Mouse (Mus musculus): ENCODE results near the gene Dpm3. TPM values are rescaled to one million over a fixed set of nuclear protein-coding genes. Genes with fewer than 3 reads are reported as not detected.
A peak's percentile ranks its signal among the peaks of the same experiment; 100 is the strongest.

Gene Dpm3
- polyA plus RNA-seq, 1 experiment = 231 TPM

DNA sequence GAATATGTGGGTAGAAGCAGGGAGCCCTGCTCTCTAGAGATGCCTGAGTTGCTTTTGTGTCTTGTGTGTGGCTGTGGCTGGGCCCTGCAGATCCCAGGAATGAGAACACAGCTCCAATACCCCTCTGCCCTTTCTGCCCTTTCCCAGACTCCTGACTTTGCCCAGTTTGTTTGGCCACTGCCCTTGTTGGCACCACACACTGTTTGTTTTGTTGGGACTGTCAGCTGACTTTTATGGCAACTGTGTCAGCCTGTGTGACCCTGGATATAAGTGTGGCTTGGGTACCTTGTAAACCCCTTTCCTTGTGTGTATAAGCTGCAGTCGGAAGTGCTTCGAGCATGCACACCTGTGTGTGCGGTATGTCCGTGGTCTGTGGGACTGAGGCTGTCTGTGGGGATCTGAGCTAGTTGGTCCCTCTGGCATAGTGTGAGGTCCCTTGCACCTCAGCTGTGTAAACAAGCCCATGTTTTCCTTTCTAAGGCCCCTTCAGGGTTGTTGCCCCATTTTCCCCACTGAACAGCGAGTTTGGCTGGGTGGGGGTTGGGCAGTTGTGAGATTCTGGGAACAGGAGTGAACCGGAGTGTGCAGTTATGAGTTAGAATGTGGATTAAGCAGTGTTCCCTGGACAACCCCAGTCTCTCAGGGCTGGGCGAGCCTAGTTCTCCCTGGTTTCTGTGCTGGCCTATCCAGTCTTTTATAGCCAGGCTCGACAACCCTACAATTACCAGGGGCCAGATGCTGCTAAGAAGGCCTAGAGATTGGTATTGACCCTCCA lies 46.6 kb downstream of the Dpm3 start:
- no peaks in the 10 kb centered on the region for H3K4me1 ChIP-seq (ENCODE audit: control insufficient read depth, insufficient read depth, insufficient read length)
- TF ChIP-seq POLR2A (IDR thresholded peaks at IDR 0.05; ENCODE audit: low read depth, low read length) (no peak), CTCF (IDR thresholded peaks at IDR 0.05; ENCODE audit: extremely low read depth, insufficient read depth, insufficient read length, insufficient replicate concordance) (no peak)
- DNase-seq (ENCODE audit: low read depth in 1 of 2, low spot score in 2 of 2) = no peak
- H3K4me3 ChIP-seq (ENCODE audit: extremely low read depth, insufficient read depth, insufficient read length) = no peak overlapping the region
- no peaks in the 10 kb centered on the region for H3K36me3 ChIP-seq (ENCODE audit: control insufficient read depth, insufficient read depth, low read length)
- WGBS = 88% methylated on average over 8 of the region's 8 CpGs
- H3K27me3 ChIP-seq (ENCODE audit: control insufficient read depth, insufficient read depth, low read length) = no peaks in the 10 kb centered on the region
- H3K27ac ChIP-seq (ENCODE audit: insufficient read depth, low read length) = no peak overlapping the region

DNA sequence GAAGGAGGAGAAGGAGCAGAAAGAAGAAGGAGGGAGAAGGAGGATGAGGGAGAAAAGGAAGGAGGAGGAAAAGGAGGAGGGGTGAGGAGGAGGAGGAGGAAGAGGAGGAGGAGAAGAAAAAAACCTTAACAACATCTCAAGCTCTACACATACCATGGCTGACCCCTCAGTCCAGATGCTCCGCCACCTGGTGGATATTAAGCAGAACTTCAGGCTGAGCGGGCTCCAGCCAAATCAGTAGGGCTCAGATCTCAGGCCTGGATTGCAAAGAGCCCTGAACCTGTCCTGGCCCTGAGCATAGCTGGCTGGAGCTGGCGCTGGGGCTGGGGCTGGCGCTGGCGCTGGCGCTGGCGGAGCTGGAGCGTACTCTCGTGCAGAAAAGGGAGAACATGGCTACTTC lies 48.9 kb downstream of the Dpm3 start:
- Histone ChIP-seq H3K4me3 (ENCODE audit: extremely low read depth, insufficient read depth, insufficient read length) (no peak overlapping the region), H3K27ac (ENCODE audit: insufficient read depth, low read length) (no peak overlapping the region), H3K4me1 (ENCODE audit: control insufficient read depth, insufficient read depth, insufficient read length) (no peaks in the 10 kb centered on the region), H3K27me3 (ENCODE audit: control insufficient read depth, insufficient read depth, low read length) (no peaks in the 10 kb centered on the region), H3K36me3 (ENCODE audit: control insufficient read depth, insufficient read depth, low read length) (no peaks in the 10 kb centered on the region)
- DNase-seq (ENCODE audit: low read depth in 1 of 2, low spot score in 2 of 2) = peak in 1 of 2 experiments; percentile 64
- 10% methylated on average over 9 of the region's 9 CpGs for WGBS
- TF ChIP-seq POLR2A (IDR thresholded peaks at IDR 0.05; ENCODE audit: low read depth, low read length) (no peak), CTCF (IDR thresholded peaks at IDR 0.05; ENCODE audit: extremely low read depth, insufficient read depth, insufficient read length, insufficient replicate concordance) (peak; percentile 75; the same call in 1 of the 2 replicates)

DNA sequence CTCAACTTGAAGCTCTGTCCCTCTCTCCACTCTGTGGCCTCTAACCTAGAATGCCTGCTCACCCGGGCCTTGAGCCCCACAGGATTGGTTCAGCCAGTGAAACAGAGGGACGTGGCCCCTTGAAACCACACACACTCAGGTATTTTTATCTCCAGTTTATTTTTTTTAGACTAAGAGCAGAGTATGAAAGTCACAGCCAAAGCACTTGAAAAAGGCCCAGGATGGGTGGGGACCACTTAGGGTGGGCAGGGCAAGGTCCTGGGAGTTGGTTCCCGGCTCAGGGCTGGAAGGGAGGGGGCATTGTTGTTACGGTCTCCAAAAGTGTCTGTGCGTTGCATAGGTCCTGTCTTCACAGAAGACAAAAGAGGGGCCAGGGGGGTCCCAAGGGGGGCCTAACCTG lies 55.2 kb downstream of the Dpm3 start:
- DNase-seq (ENCODE audit: low read depth in 1 of 2, low spot score in 2 of 2) = no peak
- Histone ChIP-seq H3K27me3 (ENCODE audit: control insufficient read depth, insufficient read depth, low read length) (peaks cover 8% of the 10 kb centered on the region), H3K36me3 (ENCODE audit: control insufficient read depth, insufficient read depth, low read length) (no peaks in the 10 kb centered on the region), H3K27ac (ENCODE audit: insufficient read depth, low read length) (no peak overlapping the region), H3K4me3 (ENCODE audit: extremely low read depth, insufficient read depth, insufficient read length) (no peak overlapping the region), H3K4me1 (ENCODE audit: control insufficient read depth, insufficient read depth, insufficient read length) (peaks cover 8% of the 10 kb centered on the region)
- TF ChIP-seq POLR2A (IDR thresholded peaks at IDR 0.05; ENCODE audit: low read depth, low read length) = no peak
- TF ChIP-seq CTCF (IDR thresholded peaks at IDR 0.05; ENCODE audit: extremely low read depth, insufficient read depth, insufficient read length, insufficient replicate concordance) = no peak
- 63% methylated on average over 5 of the region's 5 CpGs for WGBS

DNA sequence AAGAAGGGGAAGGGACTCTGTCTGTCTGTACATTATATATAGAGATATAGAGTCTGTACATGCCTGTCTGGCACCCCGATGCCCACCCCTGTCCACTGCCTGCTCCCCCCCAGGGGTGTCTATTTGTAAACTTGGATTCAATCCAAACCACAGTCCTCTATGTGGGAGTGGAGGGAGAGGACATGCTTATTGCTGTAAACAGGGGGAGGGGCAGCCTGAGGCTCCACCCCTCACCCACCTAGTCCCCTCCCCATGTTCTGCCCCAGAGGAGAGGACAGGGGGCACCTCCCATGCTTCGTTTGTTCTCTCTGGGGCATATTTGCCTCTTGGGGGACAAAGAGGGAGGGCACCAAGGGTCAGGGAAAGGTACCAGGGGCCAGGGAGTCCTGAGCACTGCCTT lies 55.6 kb downstream of the Dpm3 start:
- H3K4me3 ChIP-seq (ENCODE audit: extremely low read depth, insufficient read depth, insufficient read length) = no peak overlapping the region
- no peak overlapping the region for H3K27ac ChIP-seq (ENCODE audit: insufficient read depth, low read length)
- no peaks in the 10 kb centered on the region for H3K36me3 ChIP-seq (ENCODE audit: control insufficient read depth, insufficient read depth, low read length)
- DNase-seq (ENCODE audit: low read depth in 1 of 2, low spot score in 2 of 2) = no peak
- H3K27me3 ChIP-seq (ENCODE audit: control insufficient read depth, insufficient read depth, low read length) = peaks cover 12% of the 10 kb centered on the region
- 50% methylated on average over 2 of the region's 2 CpGs for WGBS
- peaks cover 12% of the 10 kb centered on the region for H3K4me1 ChIP-seq (ENCODE audit: control insufficient read depth, insufficient read depth, insufficient read length)
- TF ChIP-seq POLR2A (IDR thresholded peaks at IDR 0.05; ENCODE audit: low read depth, low read length) = no peak
- no peak for TF ChIP-seq CTCF (IDR thresholded peaks at IDR 0.05; ENCODE audit: extremely low read depth, insufficient read depth, insufficient read length, insufficient replicate concordance)

DNA sequence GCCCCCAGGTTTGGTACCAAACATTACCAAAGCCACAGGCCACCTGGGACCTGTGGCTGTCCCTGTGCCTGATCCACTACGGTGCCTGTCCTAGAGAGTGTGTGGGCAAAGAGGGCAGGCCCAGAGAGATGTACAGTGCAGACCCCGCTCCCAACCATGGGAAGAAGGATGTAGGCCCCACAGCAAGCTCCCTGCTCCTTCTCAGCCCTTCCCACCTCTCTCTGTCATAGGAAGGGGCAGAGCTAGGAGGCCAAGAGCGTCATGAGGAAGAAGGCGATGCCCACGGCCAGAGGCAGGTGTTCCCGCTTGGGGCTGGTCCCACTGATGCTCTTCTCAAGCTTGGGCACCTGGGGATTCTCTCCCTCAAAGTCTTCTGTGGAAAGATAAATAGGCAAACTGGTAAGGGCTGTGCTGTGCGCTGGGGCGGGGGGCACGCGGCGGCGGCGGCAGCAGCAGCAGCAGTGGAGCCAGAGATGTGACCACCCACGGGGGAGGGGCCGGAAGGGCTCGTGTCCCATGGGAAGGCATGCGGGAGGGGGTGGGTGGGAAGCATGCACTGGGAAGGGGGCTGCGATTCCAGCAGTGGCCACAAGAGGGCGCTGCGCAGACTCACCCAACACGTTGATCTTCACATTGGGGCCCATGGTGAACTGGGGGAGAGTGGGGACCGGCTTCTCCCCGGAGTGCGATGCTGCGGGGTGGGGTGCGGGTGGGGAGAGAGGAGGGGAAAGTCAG lies 56.2 kb downstream of the Dpm3 start:
- WGBS = 8% methylated on average over 26 of the region's 26 CpGs
- no peak for TF ChIP-seq POLR2A (IDR thresholded peaks at IDR 0.05; ENCODE audit: low read depth, low read length)
- peak; percentile 94 for TF ChIP-seq CTCF (IDR thresholded peaks at IDR 0.05; ENCODE audit: extremely low read depth, insufficient read depth, insufficient read length, insufficient replicate concordance)
- DNase-seq (ENCODE audit: low read depth in 1 of 2, low spot score in 2 of 2) = peak in 1 of 2 experiments; percentile 51

DNA sequence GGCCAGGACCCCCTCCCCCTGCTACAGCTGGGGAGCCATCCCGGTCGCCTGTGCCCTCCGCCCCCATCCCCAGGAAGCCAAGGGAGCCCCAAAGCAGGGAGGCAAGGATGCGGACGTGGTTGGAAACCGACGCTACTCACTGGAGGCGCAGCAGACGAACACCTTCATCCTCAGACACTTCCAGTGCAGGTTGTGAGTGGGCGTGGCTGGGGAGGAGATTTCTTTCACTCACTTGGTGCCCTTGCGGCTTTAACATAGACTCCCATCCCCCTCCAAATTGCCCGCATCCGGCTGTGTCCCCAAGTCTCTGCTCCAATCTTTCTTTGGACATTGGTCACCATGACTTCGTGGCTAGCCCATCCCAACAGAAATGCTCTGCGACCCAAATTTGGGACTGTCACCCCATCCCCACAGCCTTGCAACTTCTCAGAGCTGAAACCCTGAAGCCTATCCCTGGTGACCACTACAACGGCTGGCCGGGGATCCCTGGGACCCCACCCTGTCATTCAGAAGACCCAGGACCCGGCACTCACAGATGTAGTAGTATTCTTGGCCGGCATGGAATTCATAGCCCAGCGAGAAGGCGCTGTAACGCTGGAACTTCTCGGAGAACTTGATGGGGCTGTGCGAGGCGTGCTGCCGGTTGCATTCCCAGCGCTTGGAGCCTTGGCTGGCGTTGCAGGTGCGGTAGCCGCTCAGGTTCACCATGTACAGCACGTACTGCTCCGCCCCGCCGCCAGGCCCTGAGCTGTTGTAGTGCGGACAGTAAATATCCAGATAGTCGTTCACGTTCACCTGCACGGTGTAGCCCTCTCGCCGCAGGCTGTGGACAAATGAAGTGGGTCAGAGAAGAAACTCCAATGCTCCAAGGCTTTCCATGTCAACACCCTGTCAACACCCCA lies 57.0 kb downstream of the Dpm3 start:
- H3K4me1 ChIP-seq (ENCODE audit: control insufficient read depth, insufficient read depth, insufficient read length) = peaks cover 21% of the 10 kb centered on the region
- no peak overlapping the region for H3K27ac ChIP-seq (ENCODE audit: insufficient read depth, low read length)
- H3K4me3 ChIP-seq (ENCODE audit: extremely low read depth, insufficient read depth, insufficient read length) = no peak overlapping the region
- no peak for TF ChIP-seq CTCF (IDR thresholded peaks at IDR 0.05; ENCODE audit: extremely low read depth, insufficient read depth, insufficient read length, insufficient replicate concordance)
- TF ChIP-seq POLR2A (IDR thresholded peaks at IDR 0.05; ENCODE audit: low read depth, low read length) = no peak
- no peak for DNase-seq (ENCODE audit: low read depth in 1 of 2, low spot score in 2 of 2)
- 16% methylated on average over 40 of the region's 40 CpGs for WGBS
- H3K27me3 ChIP-seq (ENCODE audit: control insufficient read depth, insufficient read depth, low read length) = peaks cover 25% of the 10 kb centered on the region
- no peaks in the 10 kb centered on the region for H3K36me3 ChIP-seq (ENCODE audit: control insufficient read depth, insufficient read depth, low read length)

More for the DNA sequence above, 56.2 kb downstream of the Dpm3 start:
- peaks cover 13% of the 10 kb centered on the region for H3K4me1 ChIP-seq (ENCODE audit: control insufficient read depth, insufficient read depth, insufficient read length)
- no peaks in the 10 kb centered on the region for H3K36me3 ChIP-seq (ENCODE audit: control insufficient read depth, insufficient read depth, low read length)
- H3K27me3 ChIP-seq (ENCODE audit: control insufficient read depth, insufficient read depth, low read length) = peaks cover 17% of the 10 kb centered on the region
- no peak overlapping the region for H3K4me3 ChIP-seq (ENCODE audit: extremely low read depth, insufficient read depth, insufficient read length)
- no peak overlapping the region for H3K27ac ChIP-seq (ENCODE audit: insufficient read depth, low read length)

Other genes starting within 250 kb of the Dpm3 start
- 42.5 and 54.1 TPM in 2 replicates for gene Rusc1, start 166.0 kb upstream of the Dpm3 start, polyA plus RNA-seq (2012; rRNA removed)
- gene Gm43738, start 158.3 kb upstream of the Dpm3 start, polyA plus RNA-seq (2012; rRNA removed) = not detected in 2 replicates
- 25.6 and 30.6 TPM in 2 replicates for gene Fdps, start 157.4 kb upstream of the Dpm3 start, polyA plus RNA-seq (2012; rRNA removed)
- gene Pklr, start 123.2 kb upstream of the Dpm3 start, polyA plus RNA-seq (2012; rRNA removed) = 10.0 and 10.2 TPM in 2 replicates
- gene Hcn3, start 99.2 kb upstream of the Dpm3 start, polyA plus RNA-seq (2012; rRNA removed) = 2.7 and 3.3 TPM in 2 replicates
- 66.6 and 72.2 TPM in 2 replicates for gene Clk2, start 94.6 kb upstream of the Dpm3 start, polyA plus RNA-seq (2012; rRNA removed)
- gene Scamp3, start 81.9 kb upstream of the Dpm3 start, polyA plus RNA-seq (2012; rRNA removed) = 120 and 134 TPM in 2 replicates
- 104 and 115 TPM in 2 replicates for gene Fam189b, start 76.2 kb upstream of the Dpm3 start, polyA plus RNA-seq (2012; rRNA removed)
- 59.6 and 66.6 TPM in 2 replicates for gene Gba, start 56.4 kb upstream of the Dpm3 start, polyA plus RNA-seq (2012; rRNA removed)
- 2.9 and 3.4 TPM in 2 replicates for gene Thbs3, start 44.2 kb upstream of the Dpm3 start, polyA plus RNA-seq (2012; rRNA removed)
- 99.4 and 124 TPM in 2 replicates for gene Mtx1, start 32.3 kb upstream of the Dpm3 start, polyA plus RNA-seq (2012; rRNA removed)
- gene Muc1, start 30.3 kb upstream of the Dpm3 start, polyA plus RNA-seq (2012; rRNA removed) = 17.4 and 26.1 TPM in 2 replicates
- 93.5 and 129 TPM in 2 replicates for gene Krtcap2, start 13.4 kb upstream of the Dpm3 start, polyA plus RNA-seq (2012; rRNA removed)
- 3.6 and 5.4 TPM in 2 replicates for gene Trim46, start 13.0 kb upstream of the Dpm3 start, polyA plus RNA-seq (2012; rRNA removed)
- 207 and 266 TPM in 2 replicates for gene Slc50a1, start 11.2 kb downstream of the Dpm3 start, polyA plus RNA-seq (2012; rRNA removed)
- gene Efna1, start 21.8 kb downstream of the Dpm3 start, polyA plus RNA-seq (2012; rRNA removed) = 5.3 and 5.9 TPM in 2 replicates
- gene Efna3, start 63.6 kb downstream of the Dpm3 start, polyA plus RNA-seq (2012; rRNA removed) = not detected in 2 replicates
- 0.62 and 1.5 TPM in 2 replicates for gene Efna4, start 78.7 kb downstream of the Dpm3 start, polyA plus RNA-seq (2012; rRNA removed)
- 49.6 and 62.0 TPM in 2 replicates for gene Adam15, start 90.6 kb downstream of the Dpm3 start, polyA plus RNA-seq (2012; rRNA removed)
- gene Dcst2, start 102.6 kb downstream of the Dpm3 start, polyA plus RNA-seq (2012; rRNA removed) = 0.15 and 0.43 TPM in 2 replicates
- 0.29 and 0.42 TPM in 2 replicates for gene Dcst1, start 105.9 kb downstream of the Dpm3 start, polyA plus RNA-seq (2012; rRNA removed)
- 54.5 and 58.4 TPM in 2 replicates for gene Zbtb7b, start 135.4 kb downstream of the Dpm3 start, polyA plus RNA-seq (2012; rRNA removed)
- gene Lenep, start 143.4 kb downstream of the Dpm3 start, polyA plus RNA-seq (2012; rRNA removed) = 1.5 and 1.9 TPM in 2 replicates
- gene Flad1, start 152.5 kb downstream of the Dpm3 start, polyA plus RNA-seq (2012; rRNA removed) = 39.1 and 43.9 TPM in 2 replicates
- 20.6 and 21.3 TPM in 2 replicates for gene Cks1b, start 159.0 kb downstream of the Dpm3 start, polyA plus RNA-seq (2012; rRNA removed)
- gene Shc1, start 159.1 kb downstream of the Dpm3 start, polyA plus RNA-seq (2012; rRNA removed) = 49.0 and 54.8 TPM in 2 replicates
- 58.2 and 111 TPM in 2 replicates for gene Pygo2, start 170.9 kb downstream of the Dpm3 start, polyA plus RNA-seq (2012; rRNA removed)
- gene Pbxip1, start 177.3 kb downstream of the Dpm3 start, polyA plus RNA-seq (2012; rRNA removed) = 47.0 and 54.2 TPM in 2 replicates
- 12.2 and 15.1 TPM in 2 replicates for gene Pmvk, start 195.2 kb downstream of the Dpm3 start, polyA plus RNA-seq (2012; rRNA removed)

All from spleen, adult 2 months (tissue).